Mouse (Mus musculus): ENCODE data around the gene Gm28047. TPM values are rescaled to one million over a fixed set of nuclear protein-coding genes. Genes with fewer than 3 reads are reported as not detected.
"Not testable (repeated sequence)": the region's sequence is repeated elsewhere in the genome, so short reads cannot be mapped to it uniquely, and the experiment has no call there.

Gene Gm28047
- polyA plus RNA-seq, 1 experiment from 2014 or later, result not detected

DNA sequence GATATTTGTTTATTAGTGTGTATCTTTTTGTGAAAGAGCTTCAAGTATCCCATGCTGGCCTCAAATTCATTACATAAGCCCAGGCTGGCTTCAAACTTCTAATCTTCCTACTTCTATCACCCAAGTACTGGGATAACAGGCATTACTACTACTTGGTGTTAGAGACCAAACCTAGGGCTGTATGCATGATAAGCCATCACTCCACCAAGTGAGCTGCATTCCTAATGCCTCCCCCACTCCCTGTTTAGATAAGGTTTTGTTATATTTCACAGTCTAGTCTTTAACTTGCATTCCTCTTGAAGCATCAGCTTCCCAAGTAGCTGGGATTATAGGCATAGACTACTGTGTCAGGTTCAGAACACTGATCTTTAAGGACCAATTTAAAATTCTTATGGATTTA lies 10.6 kb downstream of the Gm28047 start:
- no peak overlapping the region for H3K4me3 ChIP-seq
- H3K4me1 ChIP-seq, result no peaks in the 10 kb centered on the region
- H3K9me3 ChIP-seq, result no peaks in the 10 kb centered on the region
- no peak overlapping the region for H3K27ac ChIP-seq (replicated peaks)
- H3K36me3 ChIP-seq (replicated peaks), result 0 out of 2 replicates have a peak, but pooled peaks cover 3% of the 10 kb centered on the region
- DNase-seq (ENCODE audit: low spot score), result no peak
- H3K27me3 ChIP-seq (replicated peaks; ENCODE audit: low read depth, poor library complexity, severe bottlenecking), result no peaks in the 10 kb centered on the region

DNA sequence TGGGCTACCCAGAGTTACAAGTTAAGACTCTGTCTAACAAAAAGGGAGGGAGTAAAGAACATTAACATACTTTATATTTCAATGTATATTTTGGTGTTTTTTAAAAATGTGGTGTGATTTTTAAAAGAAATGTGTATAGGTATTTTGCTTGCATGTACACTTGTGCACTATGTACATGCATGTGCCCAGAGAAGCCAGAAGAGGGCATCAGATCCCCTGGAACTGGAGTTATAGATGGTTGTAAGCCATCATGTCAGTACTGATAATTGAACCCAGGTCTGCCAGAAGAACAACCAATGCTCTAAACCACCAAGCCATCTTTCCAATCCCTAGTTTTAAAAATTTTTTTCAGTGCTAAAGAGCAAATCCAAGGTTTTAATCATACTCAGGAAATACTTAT lies 11.9 kb downstream of the Gm28047 start:
- no peaks in the 10 kb centered on the region for H3K27me3 ChIP-seq (replicated peaks; ENCODE audit: low read depth, poor library complexity, severe bottlenecking)

DNA sequence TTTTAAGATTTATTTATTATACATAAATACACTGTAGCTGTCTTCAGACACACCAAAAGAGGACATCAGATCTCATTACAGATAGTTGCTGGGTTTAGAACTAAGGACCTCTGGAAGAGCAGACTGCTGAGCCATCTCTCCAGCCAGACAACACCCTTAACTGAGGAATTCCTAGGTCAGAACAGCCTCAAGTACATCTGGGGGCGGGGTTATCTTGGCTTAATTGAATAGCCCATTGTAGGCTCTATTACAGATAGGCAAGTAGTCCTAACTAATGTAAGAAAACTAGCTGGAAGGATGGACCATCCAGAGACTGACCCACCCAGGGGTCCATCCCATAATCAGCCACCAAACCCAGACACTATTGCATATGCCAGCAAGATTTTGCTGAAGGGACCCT lies 16.3 kb downstream of the Gm28047 start:
- not testable (repeated sequence) for DNase-seq (ENCODE audit: low spot score); H3K27me3 ChIP-seq (replicated peaks; ENCODE audit: low read depth, poor library complexity, severe bottlenecking); H3K4me3 ChIP-seq; H3K4me1 ChIP-seq; H3K27ac ChIP-seq (replicated peaks); H3K36me3 ChIP-seq (replicated peaks); H3K9me3 ChIP-seq
- WGBS, result 75% methylated on average over 1 of the region's 1 CpGs

More for the DNA sequence above, 11.9 kb downstream of the Gm28047 start:
- Histone ChIP-seq H3K9me3 (no peaks in the 10 kb centered on the region), H3K4me3 (no peak overlapping the region), H3K4me1 (no peaks in the 10 kb centered on the region), H3K36me3 (replicated peaks) (0 out of 2 replicates have a peak, but pooled peaks cover 3% of the 10 kb centered on the region), H3K27ac (replicated peaks) (no peak overlapping the region)
- no peak for DNase-seq (ENCODE audit: low spot score)

DNA sequence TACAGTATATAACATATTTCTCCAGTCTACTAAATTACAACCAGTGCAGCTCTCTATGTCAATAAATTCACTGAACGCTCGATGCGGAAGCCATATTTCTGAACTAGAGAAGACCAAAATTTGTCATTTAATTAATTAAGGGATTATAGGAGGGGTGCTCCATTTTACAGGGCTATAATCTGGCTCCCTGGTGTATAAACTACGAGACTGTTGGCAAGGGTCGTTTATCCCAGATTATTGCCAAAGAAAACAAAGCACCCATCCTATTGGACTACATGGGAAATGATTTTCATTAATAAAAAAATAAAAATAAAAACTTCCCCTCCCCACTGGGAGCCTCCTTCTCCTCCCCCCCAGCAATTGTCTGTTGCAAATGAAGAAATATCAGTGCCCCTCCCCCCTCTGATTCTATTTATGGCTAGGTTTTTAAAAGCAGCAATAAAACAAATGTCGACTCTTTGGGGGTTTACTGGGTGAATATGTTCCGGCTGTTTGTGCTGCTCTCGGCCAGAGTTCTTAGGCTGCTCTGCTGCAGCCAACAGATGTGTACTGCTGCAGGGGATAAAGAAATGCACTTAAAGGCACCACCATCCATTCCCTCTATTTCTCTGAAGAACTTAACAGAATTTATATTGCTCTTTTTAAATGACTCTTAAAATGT lies 30.7 kb downstream of the Gm28047 start:
- H3K9me3 ChIP-seq, result no peaks in the 10 kb centered on the region
- no peaks in the 10 kb centered on the region for H3K27me3 ChIP-seq (replicated peaks; ENCODE audit: low read depth, poor library complexity, severe bottlenecking)
- H3K4me1 ChIP-seq, result no peaks in the 10 kb centered on the region
- WGBS, result 87% methylated on average over 8 of the region's 8 CpGs
- no peak for DNase-seq (ENCODE audit: low spot score)
- H3K27ac ChIP-seq (replicated peaks), result no peak overlapping the region
- H3K36me3 ChIP-seq (replicated peaks), result 0 out of 2 replicates have a peak, but pooled peaks cover 3% of the 10 kb centered on the region
- no peak overlapping the region for H3K4me3 ChIP-seq

DNA sequence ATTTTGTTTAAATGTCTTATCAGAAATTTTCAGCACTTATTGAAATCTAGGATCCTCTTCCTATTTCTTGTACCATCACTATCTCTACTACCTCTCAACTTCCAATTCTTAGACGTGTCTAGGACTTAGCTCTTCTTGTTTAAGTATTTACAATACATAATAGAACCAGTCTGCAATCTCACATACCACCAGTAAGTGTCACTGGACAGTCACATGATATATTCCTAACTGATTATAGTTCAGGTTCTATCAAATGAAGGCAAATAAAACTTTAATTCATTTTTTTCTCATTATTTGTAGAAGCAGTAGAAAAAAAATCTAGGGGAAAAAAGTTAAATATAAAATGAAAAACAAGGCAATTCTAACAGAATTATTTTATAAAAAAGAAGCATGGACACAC lies 32.2 kb downstream of the Gm28047 start:
- WGBS, result 71% methylated on average over 1 of the region's 1 CpGs
- Histone ChIP-seq H3K27ac (replicated peaks) (no peak overlapping the region), H3K4me1 (no peaks in the 10 kb centered on the region), H3K27me3 (replicated peaks; ENCODE audit: low read depth, poor library complexity, severe bottlenecking) (no peaks in the 10 kb centered on the region), H3K36me3 (replicated peaks) (0 out of 2 replicates have a peak, but pooled peaks cover 3% of the 10 kb centered on the region), H3K9me3 (no peaks in the 10 kb centered on the region), H3K4me3 (no peak overlapping the region)
- DNase-seq (ENCODE audit: low spot score), result no peak

DNA sequence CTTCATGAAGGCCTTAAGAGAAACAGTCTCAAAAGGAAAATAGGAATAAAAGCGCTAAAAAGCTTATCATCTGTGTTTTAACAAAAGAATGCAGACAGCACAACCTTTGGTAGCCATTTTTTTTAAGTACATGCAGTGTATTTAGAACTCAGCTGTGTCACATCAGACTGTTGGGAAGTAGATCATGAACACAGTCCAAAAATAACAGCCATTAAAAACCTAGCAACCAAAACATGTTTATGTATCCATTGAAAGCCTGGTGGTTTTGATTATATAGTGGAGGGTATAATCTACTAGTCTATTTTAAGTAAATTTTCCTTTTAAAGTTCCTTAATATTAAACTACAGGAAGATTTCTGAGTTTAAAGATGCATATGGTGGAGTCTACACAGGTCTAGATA lies 34.3 kb downstream of the Gm28047 start:
- no peak for DNase-seq (ENCODE audit: low spot score)
- H3K4me3 ChIP-seq, result no peak overlapping the region
- H3K27me3 ChIP-seq (replicated peaks; ENCODE audit: low read depth, poor library complexity, severe bottlenecking), result no peaks in the 10 kb centered on the region
- no peak overlapping the region for H3K27ac ChIP-seq (replicated peaks)
- H3K9me3 ChIP-seq, result no peaks in the 10 kb centered on the region
- WGBS, result 95% methylated on average over 1 of the region's 1 CpGs
- H3K36me3 ChIP-seq (replicated peaks), result 0 out of 2 replicates have a peak, but pooled peaks cover 3% of the 10 kb centered on the region
- no peaks in the 10 kb centered on the region for H3K4me1 ChIP-seq

DNA sequence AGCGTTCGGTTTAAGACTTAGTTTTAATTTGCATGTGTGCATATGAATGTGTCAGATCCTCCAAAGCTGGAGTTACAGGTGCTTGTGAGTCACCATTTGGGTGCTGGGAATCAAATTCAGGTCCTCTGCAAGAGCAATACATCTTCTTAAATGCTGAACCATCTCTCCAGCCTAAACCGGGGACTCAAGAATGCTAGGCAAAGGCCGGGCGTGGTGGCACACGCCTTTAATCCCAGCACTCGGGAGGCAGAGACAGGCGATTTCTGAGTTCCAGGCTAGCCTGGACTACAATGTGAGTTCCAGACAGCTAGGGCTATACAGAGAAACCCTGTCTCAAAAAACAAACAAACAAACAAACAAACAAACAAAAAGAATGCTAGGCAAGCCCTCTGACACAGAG lies 35.0 kb downstream of the Gm28047 start:
- 0 out of 2 replicates have a peak, but pooled peaks cover 3% of the 10 kb centered on the region for H3K36me3 ChIP-seq (replicated peaks)
- H3K4me3 ChIP-seq, result no peak overlapping the region
- H3K4me1 ChIP-seq, result no peaks in the 10 kb centered on the region
- no peaks in the 10 kb centered on the region for H3K9me3 ChIP-seq
- H3K27me3 ChIP-seq (replicated peaks; ENCODE audit: low read depth, poor library complexity, severe bottlenecking), result no peaks in the 10 kb centered on the region
- no peak overlapping the region for H3K27ac ChIP-seq (replicated peaks)
- WGBS, result 93% methylated on average over 8 of the region's 8 CpGs
- no peak for DNase-seq (ENCODE audit: low spot score)

DNA sequence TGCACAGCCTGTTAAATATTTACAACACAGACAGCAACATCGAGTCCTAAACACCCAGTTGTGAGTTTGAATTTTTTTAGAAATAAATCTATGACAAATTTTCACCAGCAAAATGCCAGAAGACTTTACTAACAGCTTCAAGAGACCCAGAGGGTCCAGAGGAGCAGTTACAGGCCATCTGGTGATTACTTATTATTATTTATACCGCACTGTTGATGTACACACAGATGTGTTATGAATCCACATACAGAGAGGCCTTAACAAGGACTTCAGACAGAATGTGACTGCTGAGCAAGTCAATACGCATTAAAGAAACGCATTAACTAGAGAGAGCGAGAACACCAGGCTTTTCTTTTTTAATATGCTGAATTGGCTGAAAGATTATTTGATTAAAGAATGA lies 39.4 kb downstream of the Gm28047 start:
- WGBS, result 90% methylated on average over 5 of the region's 5 CpGs
- no peak for DNase-seq (ENCODE audit: low spot score)
- no peak overlapping the region for H3K27ac ChIP-seq (replicated peaks)

DNA sequence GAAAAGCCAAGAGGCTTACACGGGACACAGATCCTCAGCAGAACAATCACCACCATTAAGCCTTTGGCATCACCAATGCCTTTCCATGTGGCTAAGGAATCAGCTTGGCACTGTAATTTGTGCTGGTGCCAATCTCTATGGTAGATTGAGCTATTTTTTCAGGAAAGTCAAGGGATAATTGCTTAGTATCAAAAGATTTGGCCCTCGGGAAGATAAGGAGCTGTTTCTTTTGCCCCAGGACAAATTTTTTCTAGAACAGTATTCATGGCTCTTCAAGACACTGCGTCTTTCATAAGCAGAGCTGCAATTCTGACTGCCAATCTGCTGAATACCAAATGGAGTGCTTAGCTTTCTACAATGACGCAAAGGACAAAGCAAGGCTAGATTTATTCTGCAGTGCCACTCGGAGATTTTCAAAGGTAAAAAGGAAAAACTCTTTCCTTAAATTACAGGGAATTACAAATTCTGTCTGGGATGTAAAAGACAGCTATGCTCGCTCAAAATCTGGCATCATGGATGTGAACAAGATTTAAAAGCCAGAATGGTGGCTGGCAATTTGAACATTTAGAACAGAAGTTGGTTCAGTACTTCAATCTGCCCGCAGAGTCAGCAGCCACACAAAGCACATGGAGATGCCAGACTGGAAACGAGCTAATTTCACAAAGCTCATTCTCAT lies 41.0 kb downstream of the Gm28047 start:
- H3K27me3 ChIP-seq (replicated peaks; ENCODE audit: low read depth, poor library complexity, severe bottlenecking), result no peaks in the 10 kb centered on the region
- no peaks in the 10 kb centered on the region for H3K9me3 ChIP-seq
- 49% methylated on average over 8 of the region's 8 CpGs for WGBS
- no peaks in the 10 kb centered on the region for H3K4me1 ChIP-seq
- DNase-seq (ENCODE audit: low spot score), result no peak
- H3K36me3 ChIP-seq (replicated peaks), result 0 out of 2 replicates have a peak, but pooled peaks cover 5% of the 10 kb centered on the region
- no peak overlapping the region for H3K4me3 ChIP-seq
- H3K27ac ChIP-seq (replicated peaks), result no peak overlapping the region

More for the DNA sequence above, 39.4 kb downstream of the Gm28047 start:
- no peaks in the 10 kb centered on the region for H3K4me1 ChIP-seq
- 0 out of 2 replicates have a peak, but pooled peaks cover 8% of the 10 kb centered on the region for H3K36me3 ChIP-seq (replicated peaks)
- no peak overlapping the region for H3K4me3 ChIP-seq
- no peaks in the 10 kb centered on the region for H3K27me3 ChIP-seq (replicated peaks; ENCODE audit: low read depth, poor library complexity, severe bottlenecking)
- H3K9me3 ChIP-seq, result no peaks in the 10 kb centered on the region

DNA sequence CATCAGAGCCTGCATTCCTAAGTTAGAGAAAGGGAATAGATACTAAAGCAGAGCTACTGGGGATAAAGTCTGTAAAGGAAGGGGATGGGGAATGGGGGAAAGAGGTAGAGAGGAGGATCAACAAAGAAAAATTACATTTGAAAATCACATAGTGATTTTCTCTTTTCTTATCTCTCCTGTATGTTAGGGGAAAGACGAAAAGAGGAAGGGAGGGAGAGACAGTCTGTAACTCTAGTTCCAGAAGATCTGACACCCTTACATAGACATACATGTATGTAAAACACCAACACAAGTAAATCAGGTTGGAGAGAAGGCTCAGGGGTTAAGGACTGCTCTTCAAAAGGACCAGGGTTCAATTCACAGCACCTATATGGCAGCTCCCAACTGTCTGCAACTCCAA lies 43.7 kb downstream of the Gm28047 start:
- Histone ChIP-seq H3K36me3 (replicated peaks) (peaks cover 5% of the 10 kb centered on the region; the same call in 1 of the 2 replicates), H3K27ac (replicated peaks) (no peak overlapping the region), H3K4me1 (no peaks in the 10 kb centered on the region), H3K9me3 (no peaks in the 10 kb centered on the region), H3K27me3 (replicated peaks; ENCODE audit: low read depth, poor library complexity, severe bottlenecking) (no peaks in the 10 kb centered on the region), H3K4me3 (no peak overlapping the region)
- no peak for DNase-seq (ENCODE audit: low spot score)
- 78% methylated on average over 1 of the region's 1 CpGs for WGBS

DNA sequence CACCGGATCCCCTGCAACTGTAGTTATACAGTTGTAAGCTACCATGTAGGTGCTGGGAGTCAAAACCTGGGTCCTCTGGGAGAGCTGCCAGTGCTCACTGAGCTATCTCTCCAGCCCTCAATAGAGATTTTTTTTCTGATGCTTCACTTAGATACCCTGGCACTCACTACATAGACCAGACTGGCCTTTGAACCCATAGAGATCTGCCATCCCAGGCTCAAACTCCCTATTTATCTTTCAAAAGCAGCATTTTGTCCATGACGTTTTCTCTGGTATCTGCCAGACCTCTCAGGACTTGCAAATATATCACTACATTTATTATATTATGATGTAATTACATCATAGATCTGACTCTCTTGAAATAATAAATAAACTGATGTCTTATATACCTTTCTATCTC lies 46.5 kb downstream of the Gm28047 start:
- WGBS, result 92% methylated on average over 2 of the region's 2 CpGs

DNA sequence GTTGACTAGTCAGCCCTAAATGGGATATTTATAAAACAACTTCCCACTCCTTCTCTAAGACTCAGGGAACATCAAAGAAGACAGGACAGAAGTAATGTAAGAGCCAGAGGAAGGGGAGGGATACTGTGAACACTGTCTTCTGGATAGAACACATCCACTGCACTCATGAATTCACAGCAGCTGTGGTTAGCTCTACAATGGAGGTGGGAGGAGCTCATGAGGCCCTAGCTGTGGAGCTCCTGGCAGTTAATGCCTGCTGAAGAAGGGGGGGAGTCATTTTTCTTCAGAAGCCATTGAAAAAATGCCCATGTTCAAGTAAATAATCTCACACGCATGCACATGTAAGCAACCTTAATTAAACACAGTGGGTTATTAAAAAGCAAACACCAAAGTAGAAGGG lies 47.9 kb downstream of the Gm28047 start:
- WGBS, result 90% methylated on average over 1 of the region's 1 CpGs
- H3K27me3 ChIP-seq (replicated peaks; ENCODE audit: low read depth, poor library complexity, severe bottlenecking), result no peaks in the 10 kb centered on the region
- H3K9me3 ChIP-seq, result no peaks in the 10 kb centered on the region
- H3K36me3 ChIP-seq (replicated peaks), result peaks cover 5% of the 10 kb centered on the region; the same call in 1 of the 2 replicates
- no peak for DNase-seq (ENCODE audit: low spot score)
- no peak overlapping the region for H3K27ac ChIP-seq (replicated peaks)
- peaks cover 2% of the 10 kb centered on the region; the same call in 1 of the 2 replicates for H3K4me1 ChIP-seq
- no peak overlapping the region for H3K4me3 ChIP-seq

More for the DNA sequence above, 46.5 kb downstream of the Gm28047 start:
- H3K9me3 ChIP-seq, result no peaks in the 10 kb centered on the region
- no peaks in the 10 kb centered on the region for H3K4me1 ChIP-seq
- H3K27ac ChIP-seq (replicated peaks), result no peak overlapping the region
- no peak for DNase-seq (ENCODE audit: low spot score)
- no peak overlapping the region for H3K4me3 ChIP-seq
- H3K36me3 ChIP-seq (replicated peaks), result peaks cover 5% of the 10 kb centered on the region; the same call in 1 of the 2 replicates
- H3K27me3 ChIP-seq (replicated peaks; ENCODE audit: low read depth, poor library complexity, severe bottlenecking), result no peaks in the 10 kb centered on the region

DNA sequence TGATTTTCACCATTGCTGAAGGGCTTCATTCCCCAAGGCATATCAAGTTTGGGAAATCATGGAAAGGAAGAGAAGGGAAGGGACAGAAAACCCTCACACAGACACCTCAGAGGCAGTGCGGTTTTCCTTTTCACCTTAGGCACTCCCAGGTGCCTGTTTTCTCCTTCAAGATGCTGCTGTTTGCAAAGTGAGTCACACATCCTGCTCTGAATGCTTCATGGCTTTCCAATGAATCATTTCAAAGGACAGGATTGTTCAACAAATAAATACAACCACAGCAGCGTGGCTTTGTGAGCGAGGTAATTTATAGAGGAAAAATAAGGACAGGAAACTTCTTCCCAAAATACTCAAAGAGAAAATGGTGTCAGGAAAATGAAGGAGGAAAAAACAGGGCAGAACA lies 52.8 kb downstream of the Gm28047 start:
- Histone ChIP-seq H3K4me1 (peaks cover 3% of the 10 kb centered on the region; the same call in 1 of the 2 replicates), H3K27me3 (replicated peaks; ENCODE audit: low read depth, poor library complexity, severe bottlenecking) (no peaks in the 10 kb centered on the region), H3K27ac (replicated peaks) (no peak overlapping the region), H3K9me3 (no peaks in the 10 kb centered on the region), H3K36me3 (replicated peaks) (no peaks in the 10 kb centered on the region; the same call in 1 of the 2 replicates), H3K4me3 (no peak overlapping the region)
- WGBS, result 84% methylated on average over 3 of the region's 3 CpGs
- no peak for DNase-seq (ENCODE audit: low spot score)
